Mouse (Mus musculus) lung, postnatal 0 days (tissue): ENCODE data around the gene Ccni.

Experiments
- CTCF ChIP-seq: IDR thresholded peaks from 2 replicates; pipeline ENCODE4 v1.5.1; 2016; ENCODE audit warnings: antibody characterized with exemption, mild to moderate bottlenecking
- EP300 ChIP-seq: IDR thresholded peaks from 2 replicates; pipeline ENCODE4 v1.6.1; 2016; ENCODE audit warnings: antibody characterized with exemption, mild to moderate bottlenecking, control low read depth

DNA sequence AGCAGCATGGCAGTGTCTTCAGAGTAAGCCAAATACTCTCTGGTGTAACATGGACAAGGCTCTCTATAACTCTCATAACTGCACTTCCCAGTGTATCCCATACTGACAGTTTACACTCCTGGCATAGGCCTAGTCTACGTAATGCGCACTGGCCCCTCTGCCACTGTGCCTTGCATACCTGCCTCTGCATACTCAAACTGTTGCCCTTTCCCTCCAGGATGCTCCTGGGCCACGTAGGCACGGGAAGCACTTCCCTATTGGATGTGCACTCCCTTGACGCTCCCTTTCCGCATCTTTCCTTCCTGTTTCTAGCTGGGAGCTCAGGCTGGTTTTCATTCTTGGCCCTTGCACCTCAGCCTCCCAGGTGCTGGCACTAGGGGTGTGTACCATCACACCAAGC is 21.7 kb downstream of the Ccni start:
- TF ChIP-seq EP300, result no peak
- TF ChIP-seq CTCF, result no peak
